Mouse (Mus musculus) granulocyte monocyte progenitor cell, adult 5-6 weeks (primary cell): ENCODE measurements at regions not wholly inside any gene's neighbourhood (a gene's known extent, or its start where the extent isn't known, plus 50 kb on each side); places are given as distances from the start of the nearest gene placed in this dataset.

Experiments
- ATAC-seq: replicated peaks from 2 replicates; pipeline ENCODE4 v1.8.0; 2016; ENCODE audit warnings: mild to moderate bottlenecking, moderate TSS enrichment, inconsistent platforms; ENCODE audit not compliant: poor library complexity, severe bottlenecking

DNA sequence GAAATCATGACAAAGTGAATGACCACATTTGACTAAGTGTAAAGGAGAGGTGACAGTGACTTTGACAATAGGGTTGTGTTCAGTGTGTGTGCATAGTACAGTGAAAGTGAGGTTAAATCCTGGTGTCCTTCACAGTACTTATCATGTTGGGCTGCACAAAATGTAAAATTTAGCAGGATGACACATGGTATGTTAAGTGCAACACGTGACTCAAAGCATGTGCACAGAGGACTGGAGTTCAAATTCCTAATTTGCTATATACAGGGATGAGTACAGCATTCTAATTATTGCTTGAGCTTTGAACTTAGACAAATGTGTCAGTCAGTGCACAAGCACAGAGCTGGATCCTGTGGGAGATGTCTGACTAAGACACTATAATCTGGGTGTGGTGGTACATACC lies 79.2 kb upstream of the Ell2 start:
- ATAC-seq: no peak

DNA sequence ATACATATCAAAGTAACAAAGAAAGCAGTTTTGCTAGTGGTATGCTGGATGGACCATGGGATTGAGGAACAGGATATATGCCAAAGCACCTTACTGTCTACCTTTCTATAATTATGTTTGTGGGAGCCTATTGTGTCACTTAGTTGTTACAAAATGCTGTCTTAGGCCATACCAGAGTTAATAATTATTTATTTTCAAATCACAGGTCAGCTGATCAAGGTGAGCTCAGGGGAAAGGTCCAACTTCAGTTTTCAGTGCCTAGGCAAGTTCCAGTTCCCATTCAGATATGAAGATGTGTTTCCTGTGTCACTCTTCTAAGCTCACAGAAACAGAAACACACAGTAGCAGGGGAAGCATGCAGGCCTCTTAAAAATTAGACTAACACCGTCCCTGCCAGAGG lies 75.5 kb upstream of the Ell2 start:
- no peak for ATAC-seq

GRCm38 (mm10) chr13:75647513-75647912 lies 59.0 kb upstream of the Ell2 start:
- no peak for ATAC-seq

DNA sequence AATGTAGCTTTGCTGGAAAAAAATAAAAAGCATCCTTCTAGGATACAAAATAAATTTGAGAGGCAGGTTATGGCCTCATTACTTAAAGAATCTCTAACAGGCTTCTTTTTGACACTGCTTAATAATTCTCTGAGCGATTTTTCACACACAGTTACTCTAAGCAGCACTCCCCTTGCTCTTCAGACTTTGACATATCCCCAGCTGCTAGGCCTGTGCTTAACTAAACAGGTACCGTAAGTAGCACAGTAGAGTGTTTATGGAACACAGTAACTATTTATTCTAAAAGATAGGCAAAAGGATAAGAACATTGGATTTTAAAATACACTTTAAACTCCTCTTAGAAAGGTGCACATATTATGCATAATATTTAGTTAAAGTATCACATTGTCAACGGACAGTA lies 54.6 kb upstream of the Ell2 start:
- no peak for ATAC-seq

DNA sequence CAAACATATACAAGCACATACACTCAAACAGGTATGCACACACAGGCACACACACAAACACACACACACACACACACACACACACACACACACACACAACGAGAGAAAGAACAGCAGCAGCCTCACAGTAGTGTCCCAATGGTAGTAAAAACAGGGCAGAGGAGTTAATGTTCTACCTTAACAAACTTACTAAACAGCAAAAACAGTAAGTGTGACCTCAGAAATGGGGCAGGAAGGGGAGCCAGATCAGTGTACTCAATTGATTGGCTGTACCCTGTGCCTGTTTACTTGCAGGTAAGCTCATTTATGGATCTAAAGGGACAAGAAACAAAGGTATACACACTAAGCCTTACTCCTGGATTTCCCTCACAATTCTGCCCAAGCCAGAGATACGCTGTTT lies 53.6 kb upstream of the Ell2 start:
- no peak for ATAC-seq
